Mouse (Mus musculus): ENCODE data around the gene Med22. TPM values are rescaled to one million over a fixed set of nuclear protein-coding genes. Genes with fewer than 3 reads are reported as not detected.

The Med22 gene
- polyA plus RNA-seq, 1 experiment = 46.5 TPM

GRCm38 (mm10) chr2:26906431-26906830 is 4.0 kb downstream of the Med22 start:
- Histone ChIP-seq H3K36me3 (ENCODE audit: control insufficient read depth, insufficient read depth, low read length) (no peaks in the 10 kb centered on the region; the same call in 1 of the 2 replicates), H3K27ac (ENCODE audit: control insufficient read depth, insufficient read depth, low read length) (no peak overlapping the region), H3K4me1 (replicated peaks; ENCODE audit: control insufficient read depth, insufficient read depth, low read length) (peaks cover 32% of the 10 kb centered on the region), H3K27me3 (ENCODE audit: control insufficient read depth, insufficient read depth, low read length) (no peaks in the 10 kb centered on the region), H3K4me3 (ENCODE audit: control insufficient read depth, insufficient read depth, low read length) (no peak overlapping the region)
- TF ChIP-seq CTCF (IDR thresholded peaks at IDR 0.05; ENCODE audit: borderline replicate concordance, control insufficient read depth, extremely low read depth, insufficient read depth, low read length, poor library complexity) = no peak
- TF ChIP-seq POLR2A (IDR thresholded peaks at IDR 0.05; ENCODE audit: control insufficient read depth, extremely low read depth, insufficient read depth, low read length, poor library complexity) = no peak
- DNase-seq = no peak
- 99% methylated on average over 3 of the region's 3 CpGs for WGBS

- Histone ChIP-seq H3K4me1 (replicated peaks; ENCODE audit: control insufficient read depth, insufficient read depth, low read length) (peaks cover 30% of the 10 kb centered on the region), H3K27me3 (ENCODE audit: control insufficient read depth, insufficient read depth, low read length) (no peaks in the 10 kb centered on the region), H3K36me3 (ENCODE audit: control insufficient read depth, insufficient read depth, low read length) (no peaks in the 10 kb centered on the region; the same call in 1 of the 2 replicates), H3K27ac (ENCODE audit: control insufficient read depth, insufficient read depth, low read length) (no peak overlapping the region), H3K4me3 (ENCODE audit: control insufficient read depth, insufficient read depth, low read length) (no peak overlapping the region)
- TF ChIP-seq CTCF (IDR thresholded peaks at IDR 0.05; ENCODE audit: borderline replicate concordance, control insufficient read depth, extremely low read depth, insufficient read depth, low read length, poor library complexity) (no peak), POLR2A (IDR thresholded peaks at IDR 0.05; ENCODE audit: control insufficient read depth, extremely low read depth, insufficient read depth, low read length, poor library complexity) (no peak)
- 96% methylated on average over 2 of the region's 2 CpGs for WGBS
- no peak for DNase-seq
Measured at GRCm38 (mm10) chr2:26905936-26906335, 4.5 kb downstream of the Med22 start.

DNA sequence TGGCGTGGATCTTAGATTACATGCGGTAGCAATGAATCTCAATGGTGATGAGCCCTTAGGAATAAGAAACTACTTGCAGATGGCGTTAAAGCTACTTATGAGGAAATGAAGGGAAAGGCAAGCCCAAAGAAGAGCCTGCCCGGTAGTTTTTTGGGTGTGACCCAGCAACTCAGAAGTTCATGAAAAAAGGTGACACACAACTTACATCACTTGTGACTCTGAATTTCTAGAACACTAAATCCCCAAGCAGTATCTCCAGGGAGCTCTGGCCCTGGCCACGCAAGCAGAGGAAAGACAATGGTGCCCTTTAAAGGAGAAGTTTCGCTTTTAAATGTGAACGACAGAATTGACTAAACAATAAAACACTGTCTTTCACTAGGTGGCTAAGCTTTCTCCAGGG is 7.2 kb downstream of the Med22 start:
- H3K36me3 ChIP-seq (ENCODE audit: control insufficient read depth, insufficient read depth, low read length) = peaks cover 15% of the 10 kb centered on the region
- no peaks in the 10 kb centered on the region for H3K27me3 ChIP-seq (ENCODE audit: control insufficient read depth, insufficient read depth, low read length)
- peak overlapping the region; percentile 69 for H3K4me3 ChIP-seq (ENCODE audit: control insufficient read depth, insufficient read depth, low read length)
- 8% methylated on average over 7 of the region's 7 CpGs for WGBS
- peak overlapping the region; percentile 70 for H3K27ac ChIP-seq (ENCODE audit: control insufficient read depth, insufficient read depth, low read length)
- peaks cover 18% of the 10 kb centered on the region for H3K4me1 ChIP-seq (replicated peaks; ENCODE audit: control insufficient read depth, insufficient read depth, low read length)
- no peak for TF ChIP-seq CTCF (IDR thresholded peaks at IDR 0.05; ENCODE audit: borderline replicate concordance, control insufficient read depth, extremely low read depth, insufficient read depth, low read length, poor library complexity)
- TF ChIP-seq POLR2A (IDR thresholded peaks at IDR 0.05; ENCODE audit: control insufficient read depth, extremely low read depth, insufficient read depth, low read length, poor library complexity) = no peak
- no peak for DNase-seq

DNA sequence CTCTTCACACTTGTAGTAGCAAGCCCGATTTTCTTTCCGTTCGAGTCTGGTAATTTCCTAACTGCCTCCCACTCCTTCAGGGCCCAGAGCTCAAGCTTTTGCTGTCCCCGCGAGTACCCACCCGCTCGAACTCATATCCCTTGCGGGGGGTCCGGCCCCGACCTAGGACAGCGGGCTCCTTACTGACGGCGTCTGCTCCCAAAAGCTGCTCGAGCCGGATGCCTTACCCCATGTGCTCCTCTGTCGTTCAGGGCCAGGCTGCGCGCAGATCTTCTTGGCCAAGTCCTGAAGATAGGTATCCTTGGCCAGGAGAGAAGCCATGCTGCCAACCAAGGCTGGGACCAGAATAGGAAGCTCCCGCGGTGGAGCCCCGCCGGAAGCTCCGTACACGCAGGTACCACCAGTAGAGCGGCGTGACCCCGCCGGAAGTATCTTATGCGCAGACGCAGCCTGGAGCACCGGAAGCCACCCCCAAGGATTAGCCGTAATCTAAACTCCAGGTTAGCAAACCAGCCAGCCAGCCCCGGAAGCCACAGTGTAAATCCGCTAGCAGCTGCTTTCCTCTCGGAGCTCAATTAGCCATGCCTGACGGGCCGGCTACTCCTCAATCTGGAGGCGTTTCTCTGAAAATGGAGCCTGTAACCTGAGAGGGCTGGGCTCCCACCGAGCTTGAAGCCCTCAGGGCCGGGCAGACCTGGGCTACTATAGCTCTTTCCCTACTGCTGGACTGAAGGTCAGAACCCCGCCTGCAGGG is 7.8 kb downstream of the Med22 start, which contains the start of gene Surf6:
Gene Surf6, minus strand, starts transcription at position 413 of the 754 bp plus-strand sequence.
- Histone ChIP-seq H3K4me3 (ENCODE audit: control insufficient read depth, insufficient read depth, low read length) (peak within 1 kb of the TSS; percentile 92), H3K36me3 (ENCODE audit: control insufficient read depth, insufficient read depth, low read length) (peaks cover 22% of the 10 kb centered on the region), H3K27me3 (ENCODE audit: control insufficient read depth, insufficient read depth, low read length) (no peaks in the 10 kb centered on the region), H3K4me1 (replicated peaks; ENCODE audit: control insufficient read depth, insufficient read depth, low read length) (peaks cover 14% of the 10 kb centered on the region), H3K27ac (ENCODE audit: control insufficient read depth, insufficient read depth, low read length) (peak within 1 kb of the TSS; percentile 70)
- under 1% methylated on average over 41 of the region's 41 CpGs for WGBS
- peak; percentile 96 for DNase-seq
- TF ChIP-seq CTCF (IDR thresholded peaks at IDR 0.05; ENCODE audit: borderline replicate concordance, control insufficient read depth, extremely low read depth, insufficient read depth, low read length, poor library complexity) (no peak), POLR2A (IDR thresholded peaks at IDR 0.05; ENCODE audit: control insufficient read depth, extremely low read depth, insufficient read depth, low read length, poor library complexity) (peak; percentile 71)

GRCm38 (mm10) chr2:26901834-26902400 is 8.6 kb downstream of the Med22 start:
- no peaks in the 10 kb centered on the region for H3K27me3 ChIP-seq (ENCODE audit: control insufficient read depth, insufficient read depth, low read length)
- DNase-seq = no peak
- H3K36me3 ChIP-seq (ENCODE audit: control insufficient read depth, insufficient read depth, low read length) = peaks cover 26% of the 10 kb centered on the region
- peak overlapping the region; percentile 92 for H3K4me3 ChIP-seq (ENCODE audit: control insufficient read depth, insufficient read depth, low read length)
- TF ChIP-seq POLR2A (IDR thresholded peaks at IDR 0.05; ENCODE audit: control insufficient read depth, extremely low read depth, insufficient read depth, low read length, poor library complexity) (no peak), CTCF (IDR thresholded peaks at IDR 0.05; ENCODE audit: borderline replicate concordance, control insufficient read depth, extremely low read depth, insufficient read depth, low read length, poor library complexity) (no peak)
- H3K27ac ChIP-seq (ENCODE audit: control insufficient read depth, insufficient read depth, low read length) = no peak overlapping the region
- H3K4me1 ChIP-seq (replicated peaks; ENCODE audit: control insufficient read depth, insufficient read depth, low read length) = peaks cover 14% of the 10 kb centered on the region
- WGBS = 6% methylated on average over 7 of the region's 7 CpGs

- Histone ChIP-seq H3K27ac (ENCODE audit: control insufficient read depth, insufficient read depth, low read length) (no peak overlapping the region), H3K4me1 (replicated peaks; ENCODE audit: control insufficient read depth, insufficient read depth, low read length) (peaks cover 14% of the 10 kb centered on the region), H3K27me3 (ENCODE audit: control insufficient read depth, insufficient read depth, low read length) (no peaks in the 10 kb centered on the region), H3K4me3 (ENCODE audit: control insufficient read depth, insufficient read depth, low read length) (no peak overlapping the region), H3K36me3 (ENCODE audit: control insufficient read depth, insufficient read depth, low read length) (peaks cover 35% of the 10 kb centered on the region)
- no peak for DNase-seq
- WGBS = 69% methylated on average over 1 of the region's 1 CpGs
- no peak for TF ChIP-seq POLR2A (IDR thresholded peaks at IDR 0.05; ENCODE audit: control insufficient read depth, extremely low read depth, insufficient read depth, low read length, poor library complexity)
- TF ChIP-seq CTCF (IDR thresholded peaks at IDR 0.05; ENCODE audit: borderline replicate concordance, control insufficient read depth, extremely low read depth, insufficient read depth, low read length, poor library complexity) = no peak
Measured at GRCm38 (mm10) chr2:26900731-26901130, 9.7 kb downstream of the Med22 start.
